Mouse (Mus musculus): Measurements from ENCODE around the gene Pdgfa. TPM values are rescaled to one million over a fixed set of nuclear protein-coding genes. Genes with fewer than 3 reads are reported as not detected.

Pdgfa gene
- total RNA-seq, 1 experiment from 2014 or later, result 0.65 TPM

GRCm38 (mm10) chr5:138997936-138998580 is 888 bp upstream of the Pdgfa start:
- no peak for ATAC-seq (replicated peaks in 1 of 2; ENCODE audit: insufficient read depth in 1 of 2, low FRiP score in 2 of 2, low TSS enrichment in 1 of 2, low read depth in 1 of 2, poor library complexity in 2 of 2, severe bottlenecking in 2 of 2)

- no peak for ATAC-seq (replicated peaks in 1 of 2; ENCODE audit: insufficient read depth in 1 of 2, low FRiP score in 2 of 2, low TSS enrichment in 1 of 2, low read depth in 1 of 2, poor library complexity in 2 of 2, severe bottlenecking in 2 of 2)
Observed at GRCm38 (mm10) chr5:138996322-138997073, 672 bp downstream of the Pdgfa start.

- ATAC-seq (replicated peaks in 1 of 2; ENCODE audit: insufficient read depth in 1 of 2, low FRiP score in 2 of 2, low TSS enrichment in 1 of 2, low read depth in 1 of 2, poor library complexity in 2 of 2, severe bottlenecking in 2 of 2), result peak; percentile 29 to 30; a peak in 2 of 4 replicates
Observed at GRCm38 (mm10) chr5:138995721-138996311, 1.4 kb downstream of the Pdgfa start.

GRCm38 (mm10) chr5:138994786-138995720 is 2.1 kb downstream of the Pdgfa start:
- no peak for ATAC-seq (replicated peaks in 1 of 2; ENCODE audit: insufficient read depth in 1 of 2, low FRiP score in 2 of 2, low TSS enrichment in 1 of 2, low read depth in 1 of 2, poor library complexity in 2 of 2, severe bottlenecking in 2 of 2)

- no peak for ATAC-seq (replicated peaks in 1 of 2; ENCODE audit: insufficient read depth in 1 of 2, low FRiP score in 2 of 2, low TSS enrichment in 1 of 2, low read depth in 1 of 2, poor library complexity in 2 of 2, severe bottlenecking in 2 of 2)
Observed at GRCm38 (mm10) chr5:138994108-138994785, 2.9 kb downstream of the Pdgfa start.

GRCm38 (mm10) chr5:138993371-138994107 is 3.6 kb downstream of the Pdgfa start:
- no peak for ATAC-seq (replicated peaks in 1 of 2; ENCODE audit: insufficient read depth in 1 of 2, low FRiP score in 2 of 2, low TSS enrichment in 1 of 2, low read depth in 1 of 2, poor library complexity in 2 of 2, severe bottlenecking in 2 of 2)

GRCm38 (mm10) chr5:138992611-138993370 is 4.4 kb downstream of the Pdgfa start:
- ATAC-seq (replicated peaks in 1 of 2; ENCODE audit: insufficient read depth in 1 of 2, low FRiP score in 2 of 2, low TSS enrichment in 1 of 2, low read depth in 1 of 2, poor library complexity in 2 of 2, severe bottlenecking in 2 of 2), result no peak

- no peak for ATAC-seq (replicated peaks in 1 of 2; ENCODE audit: insufficient read depth in 1 of 2, low FRiP score in 2 of 2, low TSS enrichment in 1 of 2, low read depth in 1 of 2, poor library complexity in 2 of 2, severe bottlenecking in 2 of 2)
Observed at GRCm38 (mm10) chr5:138991734-138992133, 5.4 kb downstream of the Pdgfa start.

GRCm38 (mm10) chr5:138990659-138991380 is 6.3 kb downstream of the Pdgfa start:
- no peak for ATAC-seq (replicated peaks in 1 of 2; ENCODE audit: insufficient read depth in 1 of 2, low FRiP score in 2 of 2, low TSS enrichment in 1 of 2, low read depth in 1 of 2, poor library complexity in 2 of 2, severe bottlenecking in 2 of 2)

GRCm38 (mm10) chr5:138989567-138989966 is 7.6 kb downstream of the Pdgfa start:
- no peak for ATAC-seq (replicated peaks in 1 of 2; ENCODE audit: insufficient read depth in 1 of 2, low FRiP score in 2 of 2, low TSS enrichment in 1 of 2, low read depth in 1 of 2, poor library complexity in 2 of 2, severe bottlenecking in 2 of 2)

- ATAC-seq (replicated peaks in 1 of 2; ENCODE audit: insufficient read depth in 1 of 2, low FRiP score in 2 of 2, low TSS enrichment in 1 of 2, low read depth in 1 of 2, poor library complexity in 2 of 2, severe bottlenecking in 2 of 2), result no peak
Observed at GRCm38 (mm10) chr5:138988764-138989163, 8.4 kb downstream of the Pdgfa start.

GRCm38 (mm10) chr5:138987994-138988393 is 9.2 kb downstream of the Pdgfa start:
- ATAC-seq (replicated peaks in 1 of 2; ENCODE audit: insufficient read depth in 1 of 2, low FRiP score in 2 of 2, low TSS enrichment in 1 of 2, low read depth in 1 of 2, poor library complexity in 2 of 2, severe bottlenecking in 2 of 2), result no peak

- ATAC-seq (replicated peaks in 1 of 2; ENCODE audit: insufficient read depth in 1 of 2, low FRiP score in 2 of 2, low TSS enrichment in 1 of 2, low read depth in 1 of 2, poor library complexity in 2 of 2, severe bottlenecking in 2 of 2), result no peak
Observed at GRCm38 (mm10) chr5:138981921-138982320, 15.2 kb downstream of the Pdgfa start.

GRCm38 (mm10) chr5:138980608-138981007 is 16.6 kb downstream of the Pdgfa start:
- ATAC-seq (replicated peaks in 1 of 2; ENCODE audit: insufficient read depth in 1 of 2, low FRiP score in 2 of 2, low TSS enrichment in 1 of 2, low read depth in 1 of 2, poor library complexity in 2 of 2, severe bottlenecking in 2 of 2), result no peak

- no peak for ATAC-seq (replicated peaks in 1 of 2; ENCODE audit: insufficient read depth in 1 of 2, low FRiP score in 2 of 2, low TSS enrichment in 1 of 2, low read depth in 1 of 2, poor library complexity in 2 of 2, severe bottlenecking in 2 of 2)
Observed at GRCm38 (mm10) chr5:138979840-138980239, 17.3 kb downstream of the Pdgfa start.

All from hematopoietic stem cell, adult 5-6 weeks (primary cell).